Mouse (Mus musculus): ENCODE data around the gene Actr3b.

DNA sequence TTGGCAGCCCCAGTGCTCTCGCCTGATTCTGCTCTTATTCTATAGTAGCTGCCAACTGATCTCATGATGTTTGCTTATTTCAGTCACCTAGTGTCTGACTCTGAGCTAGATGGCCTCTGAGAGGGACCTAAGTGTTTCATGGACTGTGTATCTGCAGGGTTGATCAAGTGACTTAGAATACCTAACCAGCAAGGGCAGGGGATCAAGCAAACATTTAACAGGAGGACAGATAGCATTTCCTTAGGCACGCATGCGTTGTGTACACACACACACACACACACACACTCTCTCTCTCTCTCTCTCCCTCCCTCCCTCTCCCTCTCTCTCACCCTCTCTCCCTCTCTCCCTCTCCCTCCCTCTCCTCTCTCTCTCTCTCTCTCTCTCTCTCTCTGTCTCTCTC, 71.0 kb downstream of the Actr3b start:
- TF ChIP-seq CTCF (IDR thresholded peaks at IDR 0.05; ENCODE audit: borderline replicate concordance, control insufficient read depth, extremely low read depth, insufficient read depth, low read length, poor library complexity) (no peak), POLR2A (IDR thresholded peaks at IDR 0.05; ENCODE audit: control insufficient read depth, extremely low read depth, insufficient read depth, low read length, poor library complexity) (no peak)
